Mouse (Mus musculus) intestine, embryonic 14.5 days (tissue): Measurements from ENCODE around the gene Aspdh. TPM values are rescaled to one million over a fixed set of nuclear protein-coding genes. Genes with fewer than 3 reads are reported as not detected.

ENCODE experiments used
- ATAC-seq: fragments of 200-750 bp; cut with Nextera tagmentation; replicated peaks from 2 replicates; pipeline ENCODE4 v1.8.0; 2017; ENCODE audit warnings: low read depth, moderate number of reproducible peaks, moderate TSS enrichment, moderate library complexity; ENCODE audit not compliant: low FRiP score, low TSS enrichment
- DNase-seq: peaks from one replicate; pipeline ENCODE4 v3.0.0-alpha.2; 2018; ENCODE audit warnings: low spot score
- H3K27ac ChIP-seq: fragments of 300-500 bp; sonication (generic); 2 replicates; pipeline ENCODE4 v1.5.1; 2014; ENCODE audit warnings: low read depth, mild to moderate bottlenecking, control low read depth
- H3K27me3 ChIP-seq: fragments of 300-500 bp; sonication (generic); replicated peaks from 2 replicates; pipeline ENCODE4 v1.6.1; 2014; ENCODE audit warnings: low read length, control low read depth; ENCODE audit not compliant: control insufficient read depth, insufficient read depth
- H3K36me3 ChIP-seq: fragments of 300-500 bp; sonication (generic); 2 replicates; pipeline ENCODE4 v1.6.1; 2014; ENCODE audit warnings: low read length, control low read depth; ENCODE audit not compliant: control insufficient read depth, insufficient read depth
- H3K4me1 ChIP-seq: fragments of 300-500 bp; sonication (generic); replicated peaks from 2 replicates; pipeline ENCODE4 v1.6.1; 2014; ENCODE audit warnings: low read length, control low read depth, mixed read lengths; ENCODE audit not compliant: control insufficient read depth, insufficient read depth
- H3K4me2 ChIP-seq: fragments of 300-500 bp; sonication (generic); 2 replicates; pipeline ENCODE4 v1.6.1; 2014; ENCODE audit warnings: low read length
- H3K4me3 ChIP-seq: fragments of 300-500 bp; sonication (generic); 2 replicates; pipeline ENCODE4 v1.5.1; 2014; ENCODE audit warnings: low read depth, low read length, control low read depth, mixed read lengths
- H3K9ac ChIP-seq: fragments of 300-500 bp; sonication (generic); 2 replicates; pipeline ENCODE4 v1.6.1; 2014; ENCODE audit warnings: mild to moderate bottlenecking, low read length
- H3K9me3 ChIP-seq: fragments of 300-500 bp; sonication (generic); 2 replicates; pipeline ENCODE4 v1.6.1; 2016; ENCODE audit warnings: low read length, control low read depth; ENCODE audit not compliant: control insufficient read depth
- WGBS: fragments of 180-500 bp; shearing (Covaris S2); extraction: QIAGEN DNeasy Blood & Tissue Kit; methylation state at CpG from one replicate; pipeline ENCODE4 v1.1.7; 2014; 5-methylcytosine and 5-hydroxymethylcytosine counted together
- polyA plus RNA-seq: library from polyadenylated mRNA; unstranded; fragments of >200 nt; fragmentation: Nextera tagmentation; extraction: Ambion mirVana; gene quantifications from 2 replicates; pipeline ENCODE4 v1.2.1, GENCODE M21; 2014

Gene Aspdh
- polyA plus RNA-seq, 1 experiment from 2014 or later, result not detected

DNA sequence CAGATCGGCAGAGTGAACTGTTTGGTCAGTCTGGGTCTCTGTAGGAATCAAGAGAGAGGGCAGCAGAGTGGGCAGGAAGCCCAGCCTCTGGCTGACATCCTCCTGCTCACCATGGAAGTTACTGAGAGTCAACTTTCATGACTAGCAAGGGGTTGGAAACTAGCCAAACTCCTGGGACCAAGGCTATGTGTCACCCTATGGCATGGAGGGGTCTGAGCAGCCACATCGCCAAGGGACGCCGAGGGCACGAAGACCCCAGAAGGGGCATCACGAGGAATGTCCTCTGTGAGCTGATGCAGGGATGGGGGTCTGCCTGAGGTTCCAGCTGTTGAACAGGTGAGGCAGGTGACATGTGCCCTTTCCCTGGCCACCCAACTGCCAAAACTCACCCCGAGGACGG lies 23.4 kb downstream of the Aspdh start:
- H3K9ac ChIP-seq, result no peak overlapping the region
- no peak overlapping the region for H3K4me2 ChIP-seq
- no peak overlapping the region for H3K27ac ChIP-seq
- H3K27me3 ChIP-seq, result no peaks in the 10 kb centered on the region
- H3K4me1 ChIP-seq, result no peaks in the 10 kb centered on the region
- no peak overlapping the region for H3K4me3 ChIP-seq
- no peak for DNase-seq
- peaks cover 44% of the 10 kb centered on the region for H3K36me3 ChIP-seq
- WGBS, result 88% methylated on average over 8 of the region's 8 CpGs
- ATAC-seq, result no peak
- H3K9me3 ChIP-seq, result no peaks in the 10 kb centered on the region

DNA sequence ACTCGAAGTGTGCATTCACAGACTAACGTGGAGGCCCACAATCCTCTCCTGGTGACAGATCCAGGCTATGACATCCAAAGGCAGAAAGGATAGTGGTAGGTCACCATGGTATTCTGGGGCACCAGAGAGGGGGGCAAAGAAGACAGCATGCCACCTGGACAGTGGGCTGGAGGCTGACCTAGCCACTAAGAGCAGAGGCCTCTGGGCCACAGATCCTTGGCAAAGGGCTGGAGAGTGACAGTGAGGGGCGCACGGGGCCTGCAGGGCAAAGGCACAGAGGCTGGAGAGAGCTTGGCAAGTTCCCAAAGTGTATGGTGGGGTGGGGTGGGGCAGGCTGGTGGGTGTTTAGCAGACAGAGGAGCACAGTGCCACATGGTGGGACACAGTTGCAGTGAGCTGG lies 25.1 kb downstream of the Aspdh start:
- Histone ChIP-seq H3K9ac (no peak overlapping the region), H3K27me3 (no peaks in the 10 kb centered on the region), H3K9me3 (no peaks in the 10 kb centered on the region), H3K27ac (no peak overlapping the region), H3K36me3 (peaks cover 55% of the 10 kb centered on the region), H3K4me2 (no peak overlapping the region), H3K4me1 (peaks cover 4% of the 10 kb centered on the region), H3K4me3 (no peak overlapping the region)
- no peak for ATAC-seq
- WGBS, result 87% methylated on average over 4 of the region's 4 CpGs
- DNase-seq, result no peak

DNA sequence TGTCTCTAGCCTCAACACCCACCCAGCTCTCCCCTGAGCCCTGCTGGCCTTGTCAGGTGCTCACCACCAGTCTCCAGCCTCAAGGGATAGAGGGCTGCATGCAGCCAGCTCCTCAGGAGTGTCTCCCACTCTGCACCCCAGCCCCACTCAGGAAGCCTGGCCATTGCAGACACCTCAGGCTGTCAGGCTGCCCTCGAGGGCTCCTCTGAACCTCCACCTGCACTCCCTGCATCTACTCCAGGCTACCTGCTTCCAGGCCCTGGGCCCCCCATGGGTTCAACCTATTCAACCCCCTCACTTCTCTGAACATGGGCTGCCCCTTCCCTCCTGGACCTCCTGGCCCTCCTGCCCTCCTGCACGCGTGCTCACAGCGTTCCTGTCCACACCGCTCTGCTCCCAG lies 26.2 kb downstream of the Aspdh start:
- Histone ChIP-seq H3K4me1 (peaks cover 9% of the 10 kb centered on the region), H3K4me2 (no peak overlapping the region), H3K27ac (no peak overlapping the region), H3K36me3 (peaks cover 55% of the 10 kb centered on the region), H3K4me3 (no peak overlapping the region), H3K27me3 (no peaks in the 10 kb centered on the region), H3K9ac (no peak overlapping the region), H3K9me3 (no peaks in the 10 kb centered on the region)
- no peak for DNase-seq
- WGBS, result 97% methylated on average over 5 of the region's 5 CpGs
- ATAC-seq, result no peak

DNA sequence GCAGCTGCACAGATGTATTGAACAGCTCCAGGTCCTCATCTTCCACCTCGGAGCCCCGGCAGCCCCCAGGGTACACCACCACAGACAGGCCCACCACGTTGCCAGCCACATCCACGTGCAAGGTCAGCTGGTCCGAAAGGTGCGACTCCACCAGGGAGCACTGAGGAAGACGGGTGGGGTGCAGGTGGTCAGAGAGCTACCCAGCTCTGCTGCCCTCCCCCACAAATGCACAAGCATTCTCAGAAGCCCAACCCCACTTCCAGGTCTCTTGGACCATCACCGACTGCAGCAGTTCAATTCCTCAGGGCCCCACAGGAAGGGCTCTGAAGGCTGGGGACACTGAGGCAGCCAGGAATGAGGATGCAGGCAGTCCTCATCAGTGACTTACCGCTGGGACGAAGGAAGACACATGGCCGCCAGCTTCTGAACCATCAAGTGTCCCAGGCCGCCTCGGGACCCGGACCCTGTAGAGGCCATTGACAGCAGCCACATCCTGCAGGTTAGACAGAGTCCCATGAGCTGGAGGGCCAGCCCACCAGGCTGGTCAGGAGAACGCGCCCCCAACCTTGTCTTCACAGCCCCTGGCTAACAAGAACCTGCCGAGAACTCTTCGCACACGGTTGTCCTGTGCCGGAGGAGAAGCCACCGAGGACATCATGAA lies 27.1 kb downstream of the Aspdh start:
- Histone ChIP-seq H3K9ac (no peak overlapping the region), H3K4me1 (peaks cover 9% of the 10 kb centered on the region), H3K36me3 (peaks cover 55% of the 10 kb centered on the region), H3K27ac (no peak overlapping the region), H3K4me2 (no peak overlapping the region), H3K4me3 (no peak overlapping the region), H3K27me3 (no peaks in the 10 kb centered on the region), H3K9me3 (no peaks in the 10 kb centered on the region)
- WGBS, result 90% methylated on average over 21 of the region's 21 CpGs
- ATAC-seq, result no peak
- no peak for DNase-seq

DNA sequence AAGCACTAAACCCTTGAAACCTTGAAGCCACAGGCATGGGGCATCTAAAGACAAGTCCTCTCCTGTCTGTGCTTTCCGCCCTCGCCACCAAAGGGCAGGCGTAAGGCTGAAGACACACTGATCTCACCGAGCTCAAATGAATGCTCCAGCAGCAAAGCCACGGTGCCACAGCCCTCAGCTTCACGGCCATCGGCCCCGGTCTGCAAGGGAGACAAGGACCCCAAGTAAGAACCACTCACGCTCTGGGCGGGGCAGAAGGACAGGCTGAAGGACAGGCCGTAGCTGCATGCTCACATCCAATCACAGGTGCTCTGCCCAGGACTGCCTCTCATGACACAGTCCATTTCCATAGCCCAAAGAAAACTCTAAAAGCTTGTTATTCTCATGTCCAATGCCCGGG lies 29.5 kb downstream of the Aspdh start:
- Histone ChIP-seq H3K9ac (no peak overlapping the region), H3K4me3 (no peak overlapping the region), H3K9me3 (no peaks in the 10 kb centered on the region), H3K27me3 (no peaks in the 10 kb centered on the region), H3K27ac (no peak overlapping the region), H3K36me3 (peaks cover 43% of the 10 kb centered on the region), H3K4me1 (peaks cover 9% of the 10 kb centered on the region), H3K4me2 (no peak overlapping the region)
- ATAC-seq (no peak), DNase-seq (no peak)
- 95% methylated on average over 12 of the region's 12 CpGs for WGBS

DNA sequence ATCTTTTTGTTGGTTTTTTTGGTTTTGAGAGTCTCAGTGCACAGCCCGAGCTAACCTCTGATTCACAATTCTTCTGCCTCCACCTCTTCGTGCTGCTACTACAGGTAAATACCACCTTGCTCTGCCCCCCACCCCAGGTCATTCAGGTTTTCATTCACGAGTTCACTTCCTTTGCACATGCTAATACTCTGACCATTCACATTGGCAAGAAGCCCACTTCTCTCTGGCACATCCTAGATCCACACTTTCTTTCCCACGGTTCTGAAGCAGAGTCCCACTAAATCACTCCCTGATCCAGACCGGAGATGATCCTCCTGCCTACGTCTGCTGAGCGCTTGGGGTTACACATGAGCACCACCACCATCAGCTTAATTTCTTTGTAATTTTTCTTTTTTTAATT lies 29.9 kb downstream of the Aspdh start:
- 87% methylated on average over 7 of the region's 7 CpGs for WGBS
- no peak overlapping the region for H3K27ac ChIP-seq
- ATAC-seq (no peak), DNase-seq (no peak)
- H3K4me2 ChIP-seq, result peak overlapping the region; percentile 92
- peaks cover 41% of the 10 kb centered on the region for H3K36me3 ChIP-seq
- no peaks in the 10 kb centered on the region for H3K9me3 ChIP-seq
- peak overlapping the region; percentile 92; the same call in 1 of the 2 replicates for H3K4me3 ChIP-seq
- peaks cover 9% of the 10 kb centered on the region for H3K4me1 ChIP-seq
- peak overlapping the region; percentile 86; the same call in 1 of the 2 replicates for H3K9ac ChIP-seq
- H3K27me3 ChIP-seq, result no peaks in the 10 kb centered on the region; the same call in 1 of the 2 replicates

DNA sequence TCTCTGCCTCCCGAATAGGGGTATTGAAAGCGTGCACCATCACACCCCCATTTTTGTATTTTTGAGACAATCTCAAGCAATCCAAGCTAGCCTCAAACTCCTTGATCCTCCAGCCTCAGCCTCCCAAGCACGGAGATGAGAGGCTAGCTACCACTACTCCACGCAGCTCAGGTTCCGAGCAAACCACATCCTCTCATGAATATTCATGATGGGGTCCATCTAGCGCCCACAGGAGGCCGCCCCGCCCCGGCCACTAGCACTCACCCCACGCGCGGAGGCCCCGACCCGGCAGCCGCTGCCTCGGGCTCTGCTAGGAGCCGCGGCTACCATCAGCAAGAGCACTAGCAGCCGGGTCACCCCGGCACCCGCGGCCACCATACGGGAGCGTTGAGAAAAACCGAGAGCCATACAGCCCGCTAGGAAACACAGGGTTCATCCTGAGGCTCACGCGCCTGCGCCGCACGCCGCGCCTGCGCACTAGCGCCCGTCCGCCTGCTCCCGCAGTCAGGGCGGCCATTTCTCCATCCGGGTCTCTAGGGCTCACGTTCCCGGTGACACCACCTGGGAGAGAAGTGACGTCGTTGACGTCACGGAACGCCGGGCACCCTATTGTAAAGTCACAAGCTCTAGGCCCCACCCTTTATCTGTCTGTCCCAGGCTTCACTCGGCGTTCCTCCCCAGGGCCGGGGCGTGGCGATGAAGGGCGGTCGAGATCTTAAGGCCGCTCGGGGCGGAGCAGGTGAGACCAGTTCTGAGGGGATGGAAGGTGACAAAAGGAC lies 31.0 kb downstream of the Aspdh start, which contains the start of the genes Emc10 and Fam71e1:
TSS of gene Emc10 (minus strand) at position 538 of the 779 bp plus-strand sequence.
TSS of gene Fam71e1 (plus strand) at position 590 of the 779 bp plus-strand sequence.
- H3K4me1 ChIP-seq, result peaks cover 9% of the 10 kb centered on the region
- WGBS, result under 1% methylated on average over 58 of the region's 58 CpGs
- H3K36me3 ChIP-seq, result peaks cover 30% of the 10 kb centered on the region
- H3K27ac ChIP-seq, result peak within 1 kb of the TSS; percentile 94
- peak; percentile 98 for DNase-seq
- H3K4me3 ChIP-seq, result peak within 1 kb of the TSS; percentile 92
- no peaks in the 10 kb centered on the region for H3K9me3 ChIP-seq
- H3K4me2 ChIP-seq, result peak within 1 kb of the TSS; percentile 92
- peak within 1 kb of the TSS; percentile 86 for H3K9ac ChIP-seq
- peak; percentile 98 for ATAC-seq
- H3K27me3 ChIP-seq, result no peaks in the 10 kb centered on the region; the same call in 1 of the 2 replicates

DNA sequence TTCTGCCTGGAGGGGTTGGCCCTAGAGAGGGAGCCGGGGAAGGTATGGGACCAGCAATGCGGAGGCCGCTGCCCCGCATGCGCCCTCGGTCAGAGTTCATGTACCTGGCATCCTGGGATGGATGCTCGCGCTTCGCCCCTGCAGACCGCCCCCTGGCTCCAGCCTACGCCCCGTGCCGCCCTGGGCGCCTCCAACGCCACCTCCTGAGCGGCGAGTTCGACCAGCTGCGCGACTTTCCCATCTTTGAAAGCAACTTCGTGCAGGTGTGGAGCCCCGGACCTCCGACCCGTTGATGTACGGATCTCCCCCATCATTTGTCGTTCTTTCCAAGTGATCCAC lies 31.5 kb downstream of the Aspdh start:
- peak overlapping the region; percentile 92 for H3K4me2 ChIP-seq
- no peak for ATAC-seq
- H3K27ac ChIP-seq, result peak overlapping the region; percentile 94
- H3K4me3 ChIP-seq, result peak overlapping the region; percentile 92
- no peaks in the 10 kb centered on the region for H3K9me3 ChIP-seq
- peaks cover 26% of the 10 kb centered on the region for H3K36me3 ChIP-seq
- no peaks in the 10 kb centered on the region; the same call in 1 of the 2 replicates for H3K27me3 ChIP-seq
- 1% methylated on average over 26 of the region's 26 CpGs for WGBS
- no peak for DNase-seq
- H3K4me1 ChIP-seq, result peaks cover 9% of the 10 kb centered on the region
- peak overlapping the region; percentile 86 for H3K9ac ChIP-seq
